Mouse (Mus musculus) activated CD4-positive, CD25-positive, alpha-beta regulatory T cell, adult 4 months (primary cell): ENCODE results near the gene Ankrd33b. TPM values are rescaled to one million over a fixed set of nuclear protein-coding genes. Genes with fewer than 3 reads are reported as not detected.

Experiments
- ATAC-seq: one replicate; pipeline ENCODE4 v1.8.0; 2017
- polyA plus RNA-seq, 2 experiments: library from polyadenylated mRNA; unstranded; fragments of 100-300 nt; shearing (Covaris generic); gene quantifications; one replicate each; pipeline ENCODE4 v1.2.1; 2017

The Ankrd33b gene
- polyA plus RNA-seq, 2 experiments from 2014 or later, result 0.71 TPM; not detected in 1

DNA sequence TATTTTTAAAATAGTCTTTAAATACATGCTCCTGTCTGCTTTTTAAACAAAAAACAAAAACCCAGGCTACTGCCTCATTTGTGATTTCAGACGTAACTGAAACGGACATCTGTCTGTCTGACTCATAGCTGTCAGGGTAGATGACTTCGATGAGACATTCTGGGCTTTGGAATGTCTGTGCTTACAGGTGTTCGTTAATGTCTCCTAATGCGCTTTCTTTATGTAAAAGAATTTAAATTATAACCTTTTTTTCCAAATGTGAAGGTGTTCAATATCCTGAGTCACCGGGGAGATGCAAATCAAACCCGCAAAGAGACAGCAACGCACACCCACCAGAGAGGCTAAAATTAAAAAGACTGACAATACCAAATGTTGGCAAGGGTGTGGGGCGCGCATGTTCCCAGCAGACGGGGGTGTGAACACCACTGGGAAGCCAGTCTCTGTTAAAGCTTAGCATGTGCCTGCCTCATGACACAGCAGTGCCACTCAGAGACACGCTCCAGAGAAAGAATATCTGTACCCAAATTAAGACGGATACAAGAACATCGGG is 30.3 kb downstream of the Ankrd33b start:
- no peak for ATAC-seq

DNA sequence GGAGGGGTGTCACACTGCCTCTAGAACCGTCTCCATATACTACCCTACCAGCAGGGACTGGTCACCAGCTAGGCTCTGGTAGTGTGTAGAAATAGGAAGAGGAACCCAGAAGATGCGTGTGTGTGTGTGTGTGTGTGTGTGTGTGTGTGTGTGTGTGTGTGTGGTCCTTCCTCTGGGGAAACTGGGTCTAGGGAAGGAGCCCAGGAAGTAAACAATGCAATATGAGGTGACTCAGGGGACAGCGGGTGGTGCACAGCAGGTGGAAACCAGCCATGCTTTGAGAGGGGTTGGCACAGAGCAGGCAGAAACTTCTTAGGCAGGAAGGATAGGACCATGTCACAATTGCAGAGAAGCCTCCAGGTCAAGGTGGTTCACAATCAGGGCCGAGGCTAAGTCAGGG is 30.8 kb downstream of the Ankrd33b start:
- ATAC-seq, result no peak

DNA sequence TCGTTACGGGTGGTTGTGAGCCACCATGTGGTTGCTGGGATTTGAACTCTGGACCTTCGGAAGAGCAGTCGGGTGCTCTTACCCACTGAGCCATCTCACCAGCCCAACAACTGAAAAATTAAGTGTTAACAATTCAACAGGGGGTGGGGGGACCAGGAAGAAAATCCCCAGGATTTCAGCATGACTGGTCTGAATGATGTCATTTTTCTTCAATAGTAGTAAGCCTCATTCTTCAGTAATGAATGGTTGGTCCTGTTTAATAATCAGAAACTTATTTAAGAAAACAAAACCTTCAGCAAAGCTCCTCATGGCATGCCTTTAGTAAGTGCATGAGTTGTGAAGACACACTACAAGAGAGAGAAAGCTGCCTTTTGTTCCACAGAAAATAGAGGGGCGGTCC is 32.7 kb downstream of the Ankrd33b start:
- ATAC-seq, result no peak

DNA sequence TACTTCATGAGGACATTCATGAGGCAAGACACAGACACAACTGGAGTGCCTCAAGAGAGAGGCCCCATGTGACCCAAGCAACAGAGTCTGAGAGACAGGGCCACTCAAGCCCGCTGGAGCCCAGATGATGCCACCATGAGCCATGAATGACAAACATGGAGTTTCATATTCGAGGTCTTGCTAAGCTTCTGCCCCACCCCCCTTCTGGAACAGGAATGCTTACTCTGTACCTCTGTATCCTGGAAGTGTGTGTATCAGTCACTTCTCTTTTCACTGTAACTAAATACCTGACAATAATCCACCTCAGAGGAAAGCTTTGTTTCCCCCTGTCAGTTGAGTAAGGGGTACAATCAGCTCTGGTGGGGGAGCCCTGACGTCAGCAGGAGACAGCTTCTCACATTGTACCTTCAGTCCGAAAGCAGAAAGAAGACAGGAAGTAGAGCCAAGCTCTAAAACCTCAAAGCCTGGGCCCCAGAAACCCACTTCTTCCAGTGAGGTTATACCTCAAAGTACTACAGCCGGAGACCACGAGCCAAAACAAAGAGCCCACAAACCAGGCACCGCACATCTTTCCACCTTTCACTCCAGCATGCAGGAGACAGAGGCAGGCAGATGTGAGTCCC is 34.9 kb downstream of the Ankrd33b start:
- ATAC-seq, result no peak

DNA sequence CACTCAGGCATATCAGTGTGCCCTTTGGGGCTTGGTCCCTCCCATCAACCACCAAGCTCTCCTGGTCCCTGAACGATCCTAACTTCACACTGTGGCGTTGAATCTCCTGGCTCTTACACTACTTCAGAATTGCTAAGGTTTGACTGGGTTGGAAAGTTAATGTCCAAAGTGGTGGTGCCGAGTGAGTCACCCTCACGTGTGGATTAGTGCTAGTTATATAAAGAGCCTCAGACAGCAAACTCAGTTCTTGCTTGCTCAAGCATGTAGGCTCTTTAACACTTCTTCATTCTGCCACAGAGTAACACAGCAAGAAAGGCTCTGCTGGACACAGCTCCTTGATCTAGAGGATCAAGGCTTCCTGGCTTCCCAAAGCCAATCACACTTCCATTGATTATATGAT is 35.8 kb downstream of the Ankrd33b start:
- no peak for ATAC-seq

DNA sequence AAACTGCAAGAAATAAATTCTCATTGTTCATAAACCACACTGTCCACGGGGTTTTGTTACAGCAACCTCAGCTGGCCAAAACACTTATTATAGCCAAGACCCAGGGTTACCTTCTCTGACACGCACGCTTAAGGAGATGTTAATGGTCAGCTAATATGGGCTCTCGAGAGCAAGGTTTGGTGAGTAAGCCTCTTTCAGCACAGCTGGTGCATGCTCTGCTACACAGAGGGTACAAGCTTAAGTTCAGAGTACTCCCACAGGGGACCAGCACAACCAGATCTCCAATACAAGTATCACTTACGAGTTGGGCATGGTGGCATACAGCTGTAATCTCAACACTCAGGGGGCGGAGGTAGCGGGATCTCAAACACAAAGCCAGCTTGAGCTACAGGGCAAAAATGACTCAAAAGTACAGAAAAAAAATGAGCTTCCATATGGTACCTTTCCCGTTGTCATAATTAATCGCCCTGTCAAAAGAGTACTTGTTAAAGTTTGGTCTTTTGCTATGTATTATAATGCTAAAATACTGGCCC is 39.4 kb downstream of the Ankrd33b start:
- no peak for ATAC-seq

DNA sequence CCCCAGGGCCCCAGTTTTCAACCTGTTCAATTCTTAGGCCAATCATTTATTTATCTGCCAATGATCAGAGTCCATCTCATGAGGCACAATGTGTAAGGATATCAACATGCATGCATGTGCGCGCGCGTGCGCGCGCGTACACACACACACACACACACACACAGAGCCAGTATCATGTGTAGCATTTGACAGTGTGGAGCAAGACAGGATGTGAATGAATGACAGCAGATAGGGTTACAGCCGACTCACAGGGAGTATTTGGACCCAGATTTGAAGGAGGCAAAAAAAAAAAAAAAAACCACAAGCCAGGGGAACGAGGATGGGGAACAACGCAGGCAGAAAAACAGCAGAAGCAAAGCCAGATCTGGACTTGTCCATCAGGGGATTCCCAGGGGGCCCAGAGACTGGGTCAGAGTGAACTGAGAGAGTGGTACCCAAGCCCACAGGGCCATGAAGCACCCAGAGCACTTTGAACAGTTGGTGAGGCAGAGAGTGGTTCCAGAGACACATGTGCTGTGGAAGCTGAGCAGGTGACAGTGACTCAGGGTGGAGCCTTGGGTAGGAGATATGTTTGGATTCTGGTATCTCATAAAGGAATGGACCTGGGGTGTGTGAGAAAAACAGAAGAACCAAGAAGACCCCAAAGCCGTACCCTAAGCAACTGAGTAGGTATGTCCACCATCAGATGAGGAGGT is 41.7 kb downstream of the Ankrd33b start:
- ATAC-seq, result no peak

DNA sequence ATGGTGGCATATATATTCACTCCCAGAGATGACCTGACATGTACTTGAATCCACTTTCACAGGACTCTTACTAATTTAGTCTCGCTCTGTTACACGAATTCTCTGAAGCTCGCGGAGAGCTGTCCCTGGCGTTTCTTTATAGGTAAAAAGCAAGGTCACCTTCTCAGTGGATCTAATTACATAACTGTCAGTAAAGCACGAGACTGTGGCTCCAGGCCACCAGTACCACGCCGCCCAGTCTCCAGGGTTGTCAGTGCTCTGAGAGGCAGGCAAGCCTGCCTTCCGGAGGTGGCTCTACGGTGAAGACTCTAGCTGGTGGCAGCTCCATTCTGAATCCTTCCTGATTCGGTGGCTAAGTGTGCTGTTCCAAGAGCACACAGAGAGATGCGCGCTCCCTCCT is 43.0 kb downstream of the Ankrd33b start:
- no peak for ATAC-seq

DNA sequence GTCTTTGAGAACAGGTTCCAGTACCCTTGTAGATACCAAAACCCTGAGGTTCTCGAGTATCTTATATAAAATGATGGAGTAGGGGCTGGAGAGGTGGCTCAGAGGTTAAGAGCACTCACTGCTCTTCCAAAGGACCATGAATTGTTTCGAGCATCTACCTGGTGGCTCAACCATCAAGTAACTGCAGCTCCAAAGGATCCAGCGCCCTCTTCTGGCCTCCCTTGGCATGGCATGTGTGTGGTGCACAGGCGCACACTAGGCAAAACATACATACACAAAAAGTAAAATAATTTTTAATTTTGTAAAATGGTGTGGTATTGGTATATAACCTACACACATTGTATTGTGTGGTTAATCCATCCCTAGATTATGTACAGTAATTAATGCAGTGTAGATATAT is 43.8 kb downstream of the Ankrd33b start:
- no peak for ATAC-seq

DNA sequence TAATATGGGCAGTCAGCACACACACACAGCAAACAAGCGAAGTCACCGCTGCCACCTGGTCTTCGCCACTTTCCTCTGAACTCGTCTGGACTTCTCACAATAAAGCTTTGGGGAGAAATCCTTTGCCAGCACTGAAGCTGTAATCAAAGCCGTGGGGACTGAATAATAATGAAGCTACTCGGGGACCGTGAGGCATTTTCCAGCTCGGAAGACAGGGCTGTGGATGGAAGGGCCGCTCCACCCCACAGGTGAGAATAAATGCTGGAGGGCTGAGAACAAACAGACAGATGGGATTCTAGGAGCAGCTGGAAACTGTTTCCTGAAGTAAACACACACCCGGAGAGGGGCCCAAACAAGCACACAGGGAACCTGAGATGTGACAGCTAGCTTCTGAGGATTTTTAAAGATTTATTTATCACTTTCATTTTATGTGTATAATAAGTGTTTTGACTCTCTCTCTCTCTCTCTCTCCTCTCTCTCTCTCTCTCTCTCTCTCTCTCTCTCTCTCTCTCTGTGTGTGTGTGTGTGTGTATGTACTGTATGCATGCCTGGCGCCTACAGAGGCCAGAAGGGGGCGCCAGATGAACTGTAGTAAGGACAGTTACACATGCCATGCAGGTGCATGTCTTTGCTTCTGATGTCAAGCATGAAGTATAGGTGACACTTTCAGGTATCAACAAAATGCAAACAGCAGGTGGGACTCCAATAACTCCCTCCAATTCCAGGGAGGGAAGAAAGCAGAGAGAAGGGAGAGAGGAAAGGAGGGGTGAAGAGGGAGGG is 46.7 kb downstream of the Ankrd33b start:
- no peak for ATAC-seq

DNA sequence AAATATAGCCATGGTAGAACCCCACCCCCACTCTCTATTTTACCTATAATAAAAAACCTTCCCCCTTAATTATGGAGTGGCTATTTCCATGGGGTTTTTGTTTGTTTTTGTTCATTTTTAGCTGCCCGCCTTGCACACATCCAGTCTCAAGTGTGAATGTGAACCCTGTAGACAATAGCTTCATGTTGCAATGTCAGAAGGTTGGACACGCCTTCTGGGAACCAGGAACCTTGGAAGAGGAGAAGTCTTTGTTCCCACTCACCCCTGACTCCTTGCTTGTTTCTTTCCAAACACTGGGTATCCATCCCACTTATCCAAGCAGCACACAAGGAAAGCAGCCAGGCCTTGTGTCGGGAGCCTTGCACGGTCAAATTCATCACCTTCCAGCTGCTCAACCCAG is 48.5 kb downstream of the Ankrd33b start:
- ATAC-seq, result no peak

DNA sequence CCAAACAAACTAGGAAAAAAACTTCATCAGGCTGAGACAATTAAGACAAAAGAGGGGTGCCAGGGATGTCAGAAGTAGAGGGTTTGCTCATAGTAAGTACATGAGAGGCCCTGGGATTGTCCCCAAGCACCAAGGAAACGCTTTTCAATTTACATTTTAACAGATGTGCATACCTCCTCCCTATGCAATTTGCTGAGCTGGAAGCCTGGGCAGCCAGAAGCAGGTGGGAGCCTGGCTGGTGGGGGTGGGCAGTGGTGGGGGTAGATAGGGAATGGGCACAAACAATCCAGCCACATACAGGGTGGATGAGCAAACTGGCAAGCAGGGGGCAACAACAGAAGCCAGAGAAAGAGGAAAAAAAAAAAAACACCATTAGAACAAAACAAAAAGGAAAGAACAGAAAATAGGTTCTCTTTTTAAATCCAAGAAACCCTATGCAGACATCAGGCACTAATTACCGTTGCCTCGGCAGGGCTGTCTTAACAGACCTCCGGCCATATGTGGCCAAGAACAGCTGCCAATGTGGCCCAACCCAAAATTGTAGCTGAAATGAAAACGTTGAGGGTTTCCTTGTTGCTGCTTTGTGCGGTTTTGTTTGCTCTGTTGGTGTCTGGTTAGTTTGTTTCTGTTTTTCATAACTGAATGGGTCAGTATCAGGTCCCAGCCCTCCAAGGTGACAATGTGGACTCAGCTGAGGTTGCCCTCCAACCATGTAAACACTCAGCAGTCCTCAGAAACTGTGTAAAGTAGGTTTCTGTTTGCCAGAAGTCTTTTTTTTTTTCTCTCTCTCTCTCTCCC is 49.2 kb downstream of the Ankrd33b start:
- ATAC-seq, result no peak

DNA sequence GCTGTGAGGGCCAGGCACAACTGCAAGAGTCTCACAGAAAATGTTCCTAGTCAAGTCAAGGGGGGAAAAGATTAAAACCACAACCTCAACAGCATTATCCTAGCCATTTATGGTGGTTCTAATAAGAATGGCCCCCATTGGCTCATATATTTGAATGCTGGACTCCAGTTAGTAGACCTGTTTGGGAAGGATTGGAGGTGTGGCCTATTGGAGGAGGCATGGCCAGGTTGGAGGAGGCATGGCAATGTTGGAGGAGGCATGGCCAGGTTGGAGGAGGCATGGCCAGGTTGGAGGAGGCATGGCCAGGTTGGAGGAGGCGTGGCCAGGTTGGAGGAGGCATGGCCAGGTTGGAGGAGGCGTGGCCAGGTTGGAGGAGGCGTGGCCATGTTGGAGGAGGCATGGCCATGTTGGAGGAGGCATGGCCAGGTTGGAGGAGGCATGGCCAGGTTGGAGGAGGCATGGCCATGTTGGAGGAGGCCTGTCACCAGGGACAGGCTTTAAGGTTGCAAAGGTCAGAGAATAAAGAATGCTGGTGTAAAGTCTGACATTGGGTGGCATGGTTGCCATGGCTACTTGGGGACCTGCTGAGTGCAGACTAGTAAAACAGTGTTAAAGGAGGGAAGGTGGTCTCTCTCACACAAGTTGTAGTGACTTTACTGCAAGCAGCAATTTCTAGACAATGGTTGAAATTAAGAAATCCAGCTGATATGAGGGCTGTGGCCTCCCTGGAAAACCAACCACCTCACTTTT is 50.3 kb downstream of the Ankrd33b start:
- no peak for ATAC-seq

DNA sequence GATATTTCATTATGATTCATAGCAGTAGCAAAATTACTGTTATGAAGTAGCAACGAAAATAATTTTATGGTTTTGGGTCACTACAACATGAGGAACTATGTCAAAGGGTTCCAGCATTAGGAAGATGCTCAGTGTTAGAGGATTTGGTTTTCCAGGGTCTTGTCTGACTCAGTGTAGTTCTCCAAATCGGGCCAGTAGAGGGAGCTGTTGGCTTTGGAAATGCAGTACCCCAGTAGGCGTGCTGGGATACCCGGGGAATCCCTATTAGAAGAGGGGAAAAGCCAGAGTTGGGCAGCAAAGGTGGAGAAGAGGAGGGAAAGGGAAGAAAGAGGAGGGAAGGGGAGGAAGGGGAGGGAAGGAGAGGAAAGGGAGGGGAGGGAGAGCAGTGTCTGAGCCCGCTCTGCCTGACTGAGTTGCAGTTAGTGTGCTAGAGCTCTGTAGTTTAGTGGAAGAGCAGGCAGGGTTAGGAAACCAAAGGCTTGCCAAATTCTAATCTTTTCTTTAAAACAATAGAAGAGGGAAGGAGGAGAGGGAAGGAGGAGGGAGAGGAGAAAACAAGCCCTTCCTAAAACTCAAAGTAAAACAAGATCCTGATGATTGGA is 51.8 kb downstream of the Ankrd33b start:
- no peak for ATAC-seq

DNA sequence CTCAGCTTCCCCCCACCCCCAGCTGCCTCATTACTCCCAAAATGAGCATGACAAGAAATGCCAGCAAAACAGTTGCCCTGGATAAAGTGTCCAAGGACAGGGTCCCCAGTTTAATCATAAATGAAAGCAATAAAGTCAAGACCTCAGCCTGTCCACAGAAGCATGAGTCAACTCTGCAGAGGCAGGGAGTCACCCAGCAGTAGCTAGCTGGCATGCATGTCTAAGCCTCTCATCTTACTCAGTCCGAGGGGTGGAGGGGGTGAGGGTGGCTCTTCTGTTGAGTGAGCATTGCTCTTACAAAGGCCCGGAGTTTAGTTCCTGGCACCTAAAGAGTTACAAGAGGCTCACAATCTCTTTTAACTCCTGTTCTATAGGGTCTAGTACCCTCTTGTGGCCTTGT is 55.5 kb downstream of the Ankrd33b start:
- ATAC-seq, result no peak

DNA sequence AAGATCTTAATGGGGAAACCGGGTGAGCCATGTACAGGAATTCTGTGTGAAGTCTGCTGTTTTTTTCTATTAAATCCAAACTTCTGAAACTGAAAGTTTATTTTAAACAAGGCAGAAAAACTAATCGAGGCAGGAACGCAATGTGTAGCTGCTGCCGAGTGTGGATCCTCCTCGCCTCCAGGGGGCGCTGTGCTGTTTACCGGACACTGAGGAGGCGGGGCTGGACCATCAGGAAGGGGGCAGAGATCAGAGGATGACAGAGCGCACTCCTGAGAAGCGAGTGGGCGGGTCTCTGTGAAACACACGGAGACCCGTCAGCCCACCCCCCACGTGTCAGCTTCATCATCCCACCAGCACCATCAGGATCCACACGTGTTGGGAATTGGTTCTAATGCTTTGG is 58.0 kb downstream of the Ankrd33b start:
- ATAC-seq, result no peak

DNA sequence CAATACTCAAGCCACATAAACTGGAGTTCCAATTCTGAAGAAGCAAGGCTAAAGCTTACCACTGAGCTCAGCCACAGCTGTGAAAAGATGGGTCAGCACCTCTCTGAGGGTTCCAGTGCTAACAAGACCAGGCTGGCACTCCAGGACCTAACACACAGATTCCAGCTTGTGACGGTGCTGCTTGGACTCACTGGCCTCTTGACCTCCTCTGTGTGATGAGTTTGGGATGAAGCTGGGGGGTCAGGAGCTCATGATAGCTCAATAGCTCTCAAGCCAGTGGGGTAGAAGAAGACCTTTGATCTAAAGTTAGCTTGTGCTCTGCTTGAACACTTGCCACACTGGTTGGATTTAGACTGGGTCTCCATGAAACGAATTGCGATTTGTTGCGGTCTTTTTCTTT is 60.8 kb downstream of the Ankrd33b start:
- no peak for ATAC-seq

DNA sequence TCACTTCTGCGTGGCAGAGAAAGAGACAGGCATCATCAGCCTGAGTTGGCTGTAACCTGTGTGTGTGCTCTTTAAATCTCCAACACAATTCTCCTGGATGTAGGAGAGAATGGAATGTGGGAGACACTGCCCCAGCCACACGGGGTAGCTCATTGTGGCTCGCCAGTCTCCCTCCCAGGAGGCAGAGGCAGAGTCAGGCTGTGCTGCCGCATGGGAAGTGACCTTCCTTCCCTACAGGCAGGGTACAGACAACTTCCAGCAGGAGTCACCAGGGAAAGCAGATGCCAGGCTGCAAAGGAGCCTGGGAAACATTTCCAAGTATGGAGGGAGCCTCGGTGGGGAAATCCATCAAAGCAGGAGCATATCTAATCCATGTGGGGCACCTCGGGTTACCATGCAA is 62.3 kb downstream of the Ankrd33b start:
- ATAC-seq, result no peak

DNA sequence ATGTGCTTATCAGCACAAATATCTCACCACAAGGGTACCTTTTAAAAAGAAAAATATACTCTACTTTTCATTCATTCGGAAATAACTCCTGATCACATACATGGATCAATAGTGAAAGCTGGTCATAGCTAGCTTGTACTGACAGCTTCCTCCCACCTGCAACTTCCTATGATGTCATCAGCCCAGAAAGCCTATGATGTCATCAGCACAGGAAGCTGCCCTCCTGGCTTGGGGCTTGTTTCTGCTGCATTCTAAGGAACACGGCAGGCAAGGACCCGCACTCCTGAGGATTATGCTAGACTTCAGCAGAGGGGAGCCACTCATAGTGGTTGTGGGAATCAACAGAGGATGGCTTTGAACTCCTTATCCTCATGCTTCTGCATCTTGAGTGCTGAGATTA is 63.2 kb downstream of the Ankrd33b start:
- ATAC-seq, result no peak

DNA sequence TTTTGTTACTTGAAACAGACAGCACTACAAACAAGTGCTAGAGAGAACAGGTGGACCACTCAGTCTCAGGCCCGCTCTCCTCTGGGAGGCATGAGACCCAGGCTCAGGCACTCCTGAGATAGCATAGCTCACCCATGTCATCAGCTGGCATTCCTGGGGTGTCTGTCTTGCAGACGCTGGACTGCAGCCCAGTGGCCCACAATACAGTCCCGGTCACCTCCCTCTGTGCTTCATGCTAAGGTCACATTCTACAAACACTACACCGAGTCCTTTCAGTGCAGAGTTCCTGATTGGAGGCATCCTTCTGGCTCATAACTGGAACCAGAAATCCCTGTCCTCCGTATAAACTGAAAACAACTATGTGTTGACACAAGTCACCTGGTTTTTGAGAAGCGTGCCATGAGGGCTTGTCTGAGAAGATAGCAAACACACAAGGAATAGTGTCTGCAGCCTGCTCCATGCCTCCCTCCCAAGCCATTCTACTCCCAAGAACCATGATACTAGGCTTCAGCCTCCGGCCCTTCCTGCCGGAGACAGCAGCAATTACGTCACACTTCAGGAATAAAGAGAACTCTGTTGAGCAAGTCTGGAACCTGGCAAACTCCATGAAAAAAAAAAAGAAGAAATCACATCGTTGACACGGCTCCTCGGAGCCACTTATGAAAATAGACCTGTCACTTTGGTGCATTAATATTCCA is 65.1 kb downstream of the Ankrd33b start:
- no peak for ATAC-seq
